Mouse (Mus musculus) testis, adult 10 weeks (tissue): ENCODE measurements around the gene Nfkb2. TPM values are rescaled to one million over a fixed set of nuclear protein-coding genes. Genes with fewer than 3 reads are reported as not detected.

Experiments used
- polyA plus RNA-seq: library from polyadenylated mRNA; stranded (reverse); fragments of 350-450 nt; fragmentation: Illumina TruSeq; extraction: RNeasy Lipid Tissue Mini Kit (QIAGEN cat#74804); gene quantifications from one replicate; pipeline ENCODE4 v1.2.3, GENCODE M21; 2014; ENCODE audit warnings: low read depth, low replicate concordance

Nfkb2 gene
- polyA plus RNA-seq: 0.14 TPM

GRCm38 (mm10) chr19:46304216-46304841 lies at the start of gene Nfkb2:
TSS of gene Nfkb2 (plus strand) at chr19:46304320.

GRCm38 (mm10) chr19:46326756-46327305 lies 22.7 kb downstream of the Nfkb2 start, which contains the start of gene Psd:
TSS of gene Psd (minus strand) at chr19:46327156.

GRCm38 (mm10) chr19:46328081-46329030 lies 24.2 kb downstream of the Nfkb2 start, which contains the start of gene Fbxl15:
TSS of gene Fbxl15 (plus strand) at chr19:46328184.

GRCm38 (mm10) chr19:46338331-46338936 lies 34.3 kb downstream of the Nfkb2 start, which contains the start of gene Cuedc2:
TSS of gene Cuedc2 (minus strand) at chr19:46338702.

GRCm38 (mm10) chr19:46350168-46350932 lies 46.2 kb downstream of the Nfkb2 start, which contains the start of gene 2310034G01Rik:
TSS of gene 2310034G01Rik (minus strand) at chr19:46350302.

Other genes starting within 250 kb of the Nfkb2 start
- 7.0 TPM for gene Nolc1, start 228.5 kb upstream of the Nfkb2 start, polyA plus RNA-seq
- gene Elovl3, start 172.4 kb upstream of the Nfkb2 start, polyA plus RNA-seq: 0.25 TPM
- gene Pitx3, start 156.0 kb upstream of the Nfkb2 start, polyA plus RNA-seq: not detected
- 51.0 TPM for gene Gbf1, start 151.8 kb upstream of the Nfkb2 start, polyA plus RNA-seq
- 3.7 TPM for gene Psd, start 22.8 kb downstream of the Nfkb2 start, polyA plus RNA-seq
- not detected for gene Fbxl15, start 23.9 kb downstream of the Nfkb2 start, polyA plus RNA-seq
- gene Cuedc2, start 34.4 kb downstream of the Nfkb2 start, polyA plus RNA-seq: 2.7 TPM
- gene Mfsd13a, start 36.8 kb downstream of the Nfkb2 start, polyA plus RNA-seq: 0.69 TPM
- gene 2310034G01Rik, start 46.0 kb downstream of the Nfkb2 start, polyA plus RNA-seq: 0.15 TPM
- gene Actr1a, start 91.4 kb downstream of the Nfkb2 start, polyA plus RNA-seq: 87.0 TPM
- 15.2 TPM for gene Sufu, start 92.6 kb downstream of the Nfkb2 start, polyA plus RNA-seq
- 0.36 TPM for gene Trim8, start 197.4 kb downstream of the Nfkb2 start, polyA plus RNA-seq